Mouse (Mus musculus): Measurements from ENCODE around the gene Gabrp.

- no peak for TF ChIP-seq CTCF (IDR thresholded peaks at IDR 0.05; ENCODE audit: extremely low read depth, insufficient read depth, low read length)
- no peak for TF ChIP-seq POLR2A (IDR thresholded peaks at IDR 0.05; ENCODE audit: extremely low read depth, insufficient read depth, low read length)
Measured at GRCm38 (mm10) chr11:33590771-33591170, 12.0 kb upstream of the Gabrp start.
